Mouse (Mus musculus) B cell, adult (primary cell): ENCODE results near the gene Col2a1. TPM values are rescaled to one million over a fixed set of nuclear protein-coding genes. Genes with fewer than 3 reads are reported as not detected.

Experiments
- total RNA-seq: library from RNA; stranded (reverse); gene quantifications from 4 replicates; pipeline ENCODE4 v1.2.4, GENCODE M21; 2023; ENCODE audit not compliant: inconsistent age

Gene Col2a1
- total RNA-seq: 0.39 to 0.48 TPM in 2 of 4 replicates, not detected in the others

GRCm38 (mm10) chr15:98003822-98004739 lies at the start of gene Col2a1:
TSS of gene Col2a1 (minus strand) at chr15:98004695.

DNA sequence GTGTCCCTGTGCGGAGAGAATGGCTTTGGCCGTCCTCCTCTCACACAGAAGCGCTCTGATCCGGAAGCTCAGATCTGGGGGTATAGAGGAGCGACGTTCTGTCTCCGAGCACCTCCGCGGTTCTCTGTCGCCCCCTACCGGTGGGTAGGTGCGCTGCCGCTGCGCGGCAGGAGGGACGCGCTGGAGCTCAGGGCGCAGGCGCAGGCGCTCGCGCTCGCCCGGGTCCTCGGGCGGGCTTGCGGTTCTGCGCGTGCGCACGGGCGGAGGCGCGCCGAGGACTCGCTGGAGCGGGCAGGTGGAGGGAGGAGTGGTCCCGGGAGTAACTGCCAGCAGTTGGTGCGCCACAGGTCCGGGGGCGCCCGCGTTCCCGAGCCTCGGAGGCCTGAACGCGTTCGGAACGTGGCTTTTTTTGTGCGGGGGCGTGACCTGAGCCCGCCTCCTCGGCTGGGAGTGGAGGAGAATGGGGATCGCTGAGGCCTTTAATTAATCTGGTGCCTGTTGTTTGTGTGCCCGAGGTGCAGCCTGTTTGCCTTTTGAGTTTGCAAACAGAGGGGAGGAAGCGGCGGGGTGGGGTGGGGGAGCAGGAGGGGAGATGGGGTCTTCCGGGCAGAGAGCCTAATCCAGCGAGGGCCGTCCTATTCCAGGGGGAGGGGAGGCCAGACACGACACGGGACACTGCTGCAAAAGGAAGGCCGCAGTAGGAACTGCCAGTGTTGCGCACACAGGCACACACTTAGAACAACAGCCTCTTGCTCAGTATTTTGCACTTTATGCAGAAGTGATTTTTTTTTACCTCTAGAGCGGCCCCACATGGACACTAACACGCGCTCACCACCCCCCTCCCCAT lies 40.3 kb downstream of the Col2a1 start, which contains the start of gene Tmem106c:
Gene Tmem106c (plus strand): TSS at position 212 of the 847 bp plus-strand sequence.

Other genes starting within 250 kb of the Col2a1 start
- gene Rapgef3, start 236.7 kb downstream of the Col2a1 start, total RNA-seq: 2.9 to 8.3 TPM (median 7.4 TPM) in 4 replicates
- gene Slc48a1, start 226.2 kb downstream of the Col2a1 start, total RNA-seq: 20.5 to 24.5 TPM (median 21.4 TPM) in 4 replicates
- 128 to 144 TPM (median 132 TPM) in 4 replicates for gene Hdac7, start 160.2 kb downstream of the Col2a1 start, total RNA-seq
- gene Vdr, start 94.1 kb downstream of the Col2a1 start, total RNA-seq: 0.48 to 0.96 TPM (median 0.72 TPM) in 4 replicates
- 14.7 to 23.0 TPM (median 20.4 TPM) in 4 replicates for gene Tmem106c, start 40.5 kb downstream of the Col2a1 start, total RNA-seq
- gene Pfkm, start 87.9 kb upstream of the Col2a1 start, total RNA-seq: 4.6 to 8.1 TPM (median 5.5 TPM) in 4 replicates
- gene Senp1, start 89.0 kb upstream of the Col2a1 start, total RNA-seq: 60.4 to 67.2 TPM (median 62.3 TPM) in 4 replicates
- gene Asb8, start 160.9 kb upstream of the Col2a1 start, total RNA-seq: 15.8 to 21.0 TPM (median 18.6 TPM) in 4 replicates
- gene Ccdc184, start 162.5 kb upstream of the Col2a1 start, total RNA-seq: not detected in 4 replicates
- gene Olfr288, start 190.8 kb upstream of the Col2a1 start, total RNA-seq: not detected in 4 replicates
- not detected in 4 replicates for gene Gm44579, start 216.3 kb upstream of the Col2a1 start, total RNA-seq
- gene Olfr287, start 216.4 kb upstream of the Col2a1 start, total RNA-seq: not detected in 4 replicates
- gene Olfr286, start 229.8 kb upstream of the Col2a1 start, total RNA-seq: not detected in 4 replicates